Mouse (Mus musculus): ENCODE measurements around the gene Mttp. TPM values are rescaled to one million over a fixed set of nuclear protein-coding genes. Genes with fewer than 3 reads are reported as not detected.

Mttp gene
- polyA plus RNA-seq, 1 experiment from 2014 or later = 10.9 TPM

- Histone ChIP-seq H3K27me3 (replicated peaks) (no peaks in the 10 kb centered on the region), H3K4me3 (no peak overlapping the region), H3K4me1 (peaks cover 11% of the 10 kb centered on the region), H3K36me3 (no peaks in the 10 kb centered on the region), H3K27ac (no peak overlapping the region), H3K9ac (no peak overlapping the region), H3K9me3 (no peaks in the 10 kb centered on the region), H3K4me2 (replicated peaks) (no peak overlapping the region)
- ATAC-seq (ENCODE audit: low FRiP score, low read depth) = no peak
- 89% methylated on average over 10 of the region's 10 CpGs for WGBS
These were observed 73.2 kb downstream of the Mttp start for GRCm38 (mm10) chr3:138071476-138072073.

GRCm38 (mm10) chr3:138071004-138071403, 73.8 kb downstream of the Mttp start:
- no peak overlapping the region for H3K27ac ChIP-seq
- H3K27me3 ChIP-seq (replicated peaks) = no peaks in the 10 kb centered on the region
- no peak overlapping the region for H3K4me3 ChIP-seq
- no peak overlapping the region for H3K4me2 ChIP-seq (replicated peaks)
- WGBS = 4% methylated on average over 1 of the region's 1 CpGs
- no peaks in the 10 kb centered on the region for H3K36me3 ChIP-seq
- no peaks in the 10 kb centered on the region for H3K9me3 ChIP-seq
- no peak overlapping the region for H3K9ac ChIP-seq
- no peak for ATAC-seq (ENCODE audit: low FRiP score, low read depth)
- H3K4me1 ChIP-seq = peaks cover 17% of the 10 kb centered on the region

GRCm38 (mm10) chr3:138069756-138070511, 74.8 kb downstream of the Mttp start:
- Histone ChIP-seq H3K9me3 (no peaks in the 10 kb centered on the region), H3K27ac (no peak overlapping the region), H3K4me2 (replicated peaks) (no peak overlapping the region), H3K36me3 (no peaks in the 10 kb centered on the region), H3K4me1 (peaks cover 20% of the 10 kb centered on the region), H3K4me3 (no peak overlapping the region), H3K9ac (no peak overlapping the region), H3K27me3 (replicated peaks) (no peaks in the 10 kb centered on the region)
- 70% methylated on average over 18 of the region's 18 CpGs for WGBS
- no peak for ATAC-seq (ENCODE audit: low FRiP score, low read depth)

GRCm38 (mm10) chr3:138068103-138068502, 76.7 kb downstream of the Mttp start:
- H3K4me1 ChIP-seq = peaks cover 20% of the 10 kb centered on the region
- ATAC-seq (ENCODE audit: low FRiP score, low read depth) = no peak
- H3K4me3 ChIP-seq = no peak overlapping the region
- no peak overlapping the region for H3K9ac ChIP-seq
- no peak overlapping the region for H3K4me2 ChIP-seq (replicated peaks)
- no peaks in the 10 kb centered on the region for H3K36me3 ChIP-seq
- WGBS = 93% methylated on average over 12 of the region's 12 CpGs
- no peaks in the 10 kb centered on the region for H3K27me3 ChIP-seq (replicated peaks)
- H3K27ac ChIP-seq = no peak overlapping the region
- H3K9me3 ChIP-seq = no peaks in the 10 kb centered on the region

DNA sequence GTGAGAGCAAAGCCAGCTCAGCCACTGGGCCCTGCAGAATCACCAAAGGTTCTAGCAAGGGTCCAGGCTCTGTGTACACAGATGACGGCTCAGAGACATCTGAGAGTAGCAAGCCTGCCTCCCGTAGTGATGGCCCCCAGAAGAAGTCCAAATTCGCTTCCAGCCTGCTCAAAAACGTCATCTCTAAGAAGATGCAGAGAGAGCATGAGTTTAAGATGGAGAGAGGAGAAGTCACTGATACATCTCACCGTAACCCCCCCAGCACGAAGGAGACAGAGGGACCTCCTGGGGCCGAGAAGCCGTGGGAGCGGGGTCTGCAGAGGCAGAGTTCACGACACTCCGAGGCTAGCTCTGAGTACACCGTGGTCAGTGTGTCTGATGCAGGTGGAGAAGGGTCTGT, 77.5 kb downstream of the Mttp start, which contains the start of gene Gm5105:
Gm5105 (minus strand) TSS at position 101 of the 400 bp plus-strand sequence.
- no peak within 1 kb of the TSS for H3K4me3 ChIP-seq
- H3K9ac ChIP-seq = no peak within 1 kb of the TSS
- WGBS = 96% methylated on average over 12 of the region's 12 CpGs
- no peak within 1 kb of the TSS for H3K4me2 ChIP-seq (replicated peaks)
- peaks cover 20% of the 10 kb centered on the region for H3K4me1 ChIP-seq
- no peak within 1 kb of the TSS for H3K27ac ChIP-seq
- no peaks in the 10 kb centered on the region for H3K27me3 ChIP-seq (replicated peaks)
- H3K9me3 ChIP-seq = no peaks in the 10 kb centered on the region
- H3K36me3 ChIP-seq = no peaks in the 10 kb centered on the region
- no peak for ATAC-seq (ENCODE audit: low FRiP score, low read depth)

GRCm38 (mm10) chr3:138066348-138066856, 78.4 kb downstream of the Mttp start:
- H3K4me2 ChIP-seq (replicated peaks) = no peak overlapping the region

GRCm38 (mm10) chr3:138065930-138066329, 78.8 kb downstream of the Mttp start:
- Histone ChIP-seq H3K27me3 (replicated peaks) (no peaks in the 10 kb centered on the region), H3K9me3 (no peaks in the 10 kb centered on the region), H3K9ac (no peak overlapping the region), H3K4me2 (replicated peaks) (no peak overlapping the region), H3K36me3 (no peaks in the 10 kb centered on the region), H3K27ac (no peak overlapping the region), H3K4me3 (no peak overlapping the region), H3K4me1 (peaks cover 20% of the 10 kb centered on the region)
- WGBS = 86% methylated on average over 16 of the region's 16 CpGs
- no peak for ATAC-seq (ENCODE audit: low FRiP score, low read depth)

More at GRCm38 (mm10) chr3:138066348-138066856, 78.4 kb downstream of the Mttp start:
- Histone ChIP-seq H3K27ac (no peak overlapping the region), H3K9ac (no peak overlapping the region), H3K4me1 (peaks cover 20% of the 10 kb centered on the region), H3K4me3 (no peak overlapping the region), H3K27me3 (replicated peaks) (no peaks in the 10 kb centered on the region), H3K36me3 (no peaks in the 10 kb centered on the region), H3K9me3 (no peaks in the 10 kb centered on the region)
- ATAC-seq (ENCODE audit: low FRiP score, low read depth) = peak; percentile 30
- 61% methylated on average over 20 of the region's 20 CpGs for WGBS

GRCm38 (mm10) chr3:138064732-138065645, 79.8 kb downstream of the Mttp start, which contains the start of gene 1110002E22Rik:
Gene 1110002E22Rik, plus strand, starts transcription at chr3:138065052.
- WGBS = 82% methylated on average over 33 of the region's 33 CpGs
- no peaks in the 10 kb centered on the region for H3K36me3 ChIP-seq
- no peaks in the 10 kb centered on the region for H3K27me3 ChIP-seq (replicated peaks)
- H3K4me1 ChIP-seq = peaks cover 14% of the 10 kb centered on the region
- ATAC-seq (ENCODE audit: low FRiP score, low read depth) = no peak
- no peak within 1 kb of the TSS for H3K9ac ChIP-seq
- H3K4me2 ChIP-seq (replicated peaks) = no peak within 1 kb of the TSS
- H3K9me3 ChIP-seq = no peaks in the 10 kb centered on the region
- no peak within 1 kb of the TSS for H3K4me3 ChIP-seq
- H3K27ac ChIP-seq = no peak within 1 kb of the TSS

DNA sequence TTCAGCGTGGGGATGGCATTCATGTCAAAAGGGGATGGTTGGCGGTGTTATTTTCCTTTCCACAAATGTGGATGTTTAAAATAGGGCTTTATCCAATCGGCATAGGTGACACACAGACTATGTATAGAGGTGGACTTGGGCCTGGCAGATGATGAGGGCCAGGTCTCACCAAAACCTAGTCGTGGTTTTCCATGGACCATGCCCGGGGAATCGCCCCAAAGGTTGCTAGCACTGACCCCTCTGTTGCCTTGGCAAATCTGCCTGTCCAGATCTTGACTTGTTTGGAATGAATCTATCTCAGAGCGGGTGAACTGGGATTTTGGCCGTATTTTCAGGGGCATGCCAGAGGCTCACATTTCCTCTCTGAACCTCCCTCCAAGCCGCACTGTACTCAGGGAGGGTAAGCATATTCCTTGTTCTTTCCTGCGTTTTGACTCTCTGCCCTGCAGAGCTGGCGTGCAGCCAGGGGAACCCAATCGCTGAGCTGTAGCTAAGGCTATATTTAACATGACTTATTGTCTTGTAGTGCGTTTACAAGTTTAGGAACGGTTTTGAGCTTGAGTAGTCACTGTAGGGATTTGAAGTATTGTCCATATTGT, 80.9 kb downstream of the Mttp start:
- Histone ChIP-seq H3K27me3 (replicated peaks) (no peaks in the 10 kb centered on the region), H3K9me3 (no peaks in the 10 kb centered on the region), H3K4me1 (peaks cover 9% of the 10 kb centered on the region), H3K27ac (no peak overlapping the region), H3K4me2 (replicated peaks) (no peak overlapping the region), H3K36me3 (no peaks in the 10 kb centered on the region), H3K4me3 (no peak overlapping the region), H3K9ac (no peak overlapping the region)
- 69% methylated on average over 14 of the region's 14 CpGs for WGBS
- no peak for ATAC-seq (ENCODE audit: low FRiP score, low read depth)

DNA sequence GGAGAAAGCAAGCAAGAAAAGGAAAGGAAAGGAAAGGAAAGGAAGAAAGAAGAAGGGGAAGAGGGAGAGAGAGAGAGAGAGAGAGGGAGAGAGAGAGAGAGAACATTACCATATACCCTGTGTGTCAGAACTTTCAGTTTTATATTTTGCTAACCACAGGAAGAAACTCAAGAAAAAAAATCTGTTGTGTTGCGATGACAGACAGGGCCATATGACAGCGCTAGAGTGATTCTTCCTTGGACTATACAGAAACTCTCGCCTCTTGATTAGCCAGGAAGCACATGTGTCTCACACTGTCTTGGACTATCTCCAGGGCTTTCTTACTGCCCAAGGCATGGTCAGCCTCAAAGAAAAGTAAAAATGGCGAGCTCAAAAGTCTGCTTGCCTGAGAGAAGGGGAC, 82.1 kb downstream of the Mttp start:
- ATAC-seq (ENCODE audit: low FRiP score, low read depth) = no peak
- Histone ChIP-seq H3K36me3 (no peaks in the 10 kb centered on the region), H3K9me3 (no peaks in the 10 kb centered on the region), H3K27me3 (replicated peaks) (no peaks in the 10 kb centered on the region), H3K4me3 (no peak overlapping the region), H3K9ac (no peak overlapping the region), H3K27ac (no peak overlapping the region), H3K4me1 (peaks cover 9% of the 10 kb centered on the region), H3K4me2 (replicated peaks) (no peak overlapping the region)
- 92% methylated on average over 4 of the region's 4 CpGs for WGBS

- H3K27ac ChIP-seq = no peak overlapping the region
- no peak for ATAC-seq (ENCODE audit: low FRiP score, low read depth)
- no peaks in the 10 kb centered on the region for H3K27me3 ChIP-seq (replicated peaks)
- WGBS = 92% methylated on average over 9 of the region's 9 CpGs
- no peak overlapping the region for H3K9ac ChIP-seq
- no peak overlapping the region for H3K4me2 ChIP-seq (replicated peaks)
- no peaks in the 10 kb centered on the region for H3K9me3 ChIP-seq
- H3K36me3 ChIP-seq = no peaks in the 10 kb centered on the region
- peaks cover 7% of the 10 kb centered on the region for H3K4me1 ChIP-seq
- no peak overlapping the region for H3K4me3 ChIP-seq
These were observed 83.4 kb downstream of the Mttp start for GRCm38 (mm10) chr3:138061205-138061911.
